Mouse (Mus musculus) liver, embryonic 12.5 days (tissue): ENCODE results near the gene Vmn1r28. TPM values are rescaled to one million over a fixed set of nuclear protein-coding genes. Genes with fewer than 3 reads are reported as not detected.
"Not testable (repeated sequence)": the region's sequence is repeated elsewhere in the genome, so short reads cannot be mapped to it uniquely, and the experiment has no call there.

Source experiments
- ATAC-seq: fragments of 200-750 bp; cut with Nextera tagmentation; 2 replicates; pipeline ENCODE4 v1.8.0; 2017; ENCODE audit warnings: moderate number of reproducible peaks, mild to moderate bottlenecking, moderate library complexity
- H3K27ac ChIP-seq: fragments of 300-500 bp; sonication (generic); 2 replicates; pipeline ENCODE4 v1.5.1; 2016; ENCODE audit warnings: mild to moderate bottlenecking
- H3K27me3 ChIP-seq: fragments of 300-500 bp; sonication (generic); replicated peaks from 2 replicates; pipeline ENCODE4 v1.6.1; 2016; ENCODE audit warnings: mild to moderate bottlenecking, moderate library complexity
- H3K36me3 ChIP-seq: fragments of 300-500 bp; sonication (generic); 2 replicates; pipeline ENCODE4 v1.6.1; 2016; ENCODE audit warnings: mild to moderate bottlenecking, moderate library complexity
- H3K4me1 ChIP-seq: fragments of 300-500 bp; sonication (generic); 2 replicates; pipeline ENCODE4 v1.6.1; 2016
- H3K4me2 ChIP-seq: fragments of 300-500 bp; sonication (generic); 2 replicates; pipeline ENCODE4 v1.6.1; 2016; ENCODE audit warnings: mild to moderate bottlenecking, moderate library complexity
- H3K4me3 ChIP-seq: fragments of 300-500 bp; sonication (generic); 2 replicates; pipeline ENCODE4 v1.5.1; 2016; ENCODE audit warnings: mild to moderate bottlenecking, moderate library complexity
- H3K9ac ChIP-seq: fragments of 300-500 bp; sonication (generic); 2 replicates; pipeline ENCODE4 v1.6.1; 2016; ENCODE audit warnings: mild to moderate bottlenecking, moderate library complexity
- H3K9me3 ChIP-seq: fragments of 300-500 bp; sonication (generic); replicated peaks from 2 replicates; pipeline ENCODE4 v1.6.1; 2016; ENCODE audit warnings: mild to moderate bottlenecking, moderate library complexity
- whole genome bisulfite sequencing: fragments of 180-500 bp; shearing (Covaris S2); methylation state at CpG from one replicate; pipeline ENCODE4 v1.1.7; 2016; ENCODE audit not compliant: insufficient replicate concordance; 5-methylcytosine and 5-hydroxymethylcytosine counted together
- polyA plus RNA-seq: library from polyadenylated mRNA; unstranded; fragments of >200 nt; fragmentation: Nextera tagmentation; extraction: Ambion mirVana; gene quantifications from 2 replicates; pipeline ENCODE4 v1.2.1, GENCODE M21; 2016

Vmn1r28 gene
- not detected in 2 replicates for polyA plus RNA-seq

DNA sequence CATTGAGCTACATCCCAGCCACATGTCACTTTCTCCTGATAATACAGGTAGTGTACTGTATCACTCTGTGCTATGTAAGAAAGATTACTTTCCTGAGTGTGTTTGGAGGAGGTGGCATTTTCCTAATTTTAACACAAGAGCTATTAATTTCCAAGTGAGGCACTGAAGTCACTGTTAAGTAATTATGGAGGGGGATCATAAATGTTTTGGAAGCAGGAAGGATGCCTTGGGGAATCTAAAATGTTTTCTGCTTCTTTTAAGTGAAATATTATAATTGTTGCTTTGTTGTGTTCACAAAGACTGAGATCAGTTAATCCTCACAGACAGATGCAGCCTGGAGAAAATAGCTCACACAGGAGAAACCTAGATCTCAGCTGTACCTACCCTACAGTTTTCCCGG, at the start of gene Vmn1r28:
Gene Vmn1r28 (plus strand): TSS at position 301 of the 400 bp plus-strand sequence.
- WGBS = 62% methylated on average over 1 of the region's 1 CpGs
- Histone ChIP-seq H3K4me1 (no peaks in the 10 kb centered on the region), H3K27ac (no peak within 1 kb of the TSS), H3K27me3 (no peaks in the 10 kb centered on the region), H3K4me2 (no peak within 1 kb of the TSS), H3K9ac (no peak within 1 kb of the TSS), H3K4me3 (no peak within 1 kb of the TSS), H3K36me3 (no peaks in the 10 kb centered on the region), H3K9me3 (no peaks in the 10 kb centered on the region)
- ATAC-seq = no peak

DNA sequence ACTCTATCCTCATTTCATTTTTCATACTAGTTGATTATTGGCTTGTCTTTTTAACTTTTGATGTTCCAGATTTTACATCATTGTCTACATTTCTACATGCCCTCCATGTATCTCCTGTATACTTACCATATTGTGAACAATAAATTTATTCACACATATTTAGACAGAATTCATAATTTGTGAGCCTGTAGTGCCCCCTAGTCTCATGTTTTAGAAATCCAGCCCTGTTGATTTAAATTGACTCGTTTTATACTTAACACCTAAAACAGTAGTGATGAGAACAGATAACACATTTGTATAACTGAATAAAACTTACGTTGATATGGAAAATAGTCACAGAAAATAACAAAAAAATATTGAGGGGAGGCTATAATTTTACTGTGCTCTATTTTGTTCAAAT, 45.7 kb upstream of the Vmn1r28 start:
- peaks cover 4% of the 10 kb centered on the region; the same call in 1 of the 2 replicates for H3K9me3 ChIP-seq
- H3K4me1 ChIP-seq = no peaks in the 10 kb centered on the region
- no peak overlapping the region for H3K4me2 ChIP-seq
- H3K4me3 ChIP-seq = no peak overlapping the region
- no peak overlapping the region for H3K27ac ChIP-seq
- no peaks in the 10 kb centered on the region for H3K36me3 ChIP-seq
- H3K27me3 ChIP-seq = no peaks in the 10 kb centered on the region
- no peak for ATAC-seq
- H3K9ac ChIP-seq = no peak overlapping the region
- WGBS = 47% methylated on average over 2 of the region's 2 CpGs

DNA sequence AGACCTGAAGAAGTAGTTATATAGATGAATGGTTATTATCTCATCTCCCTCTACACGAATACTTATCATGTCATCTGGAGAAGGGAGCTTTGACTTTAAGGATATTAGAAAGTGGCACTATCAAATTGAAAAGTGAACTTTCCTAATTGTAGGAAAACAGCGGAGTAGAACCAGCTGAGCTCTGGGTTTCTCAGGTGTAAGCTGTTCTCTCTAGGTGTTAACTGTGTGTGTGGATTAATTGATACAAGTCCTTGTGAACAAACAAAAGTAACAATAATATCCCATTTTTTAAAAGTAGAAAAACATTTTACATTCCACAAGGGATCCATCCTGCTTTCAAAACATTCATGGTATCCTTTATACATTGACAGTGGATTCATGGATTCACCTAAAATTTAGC, 43.1 kb upstream of the Vmn1r28 start, which contains the start of gene Vmn1r27:
Gene Vmn1r27 (minus strand): TSS at position 101 of the 400 bp plus-strand sequence.
- WGBS = 51% methylated on average over 2 of the region's 2 CpGs
- no peaks in the 10 kb centered on the region for H3K4me1 ChIP-seq

DNA sequence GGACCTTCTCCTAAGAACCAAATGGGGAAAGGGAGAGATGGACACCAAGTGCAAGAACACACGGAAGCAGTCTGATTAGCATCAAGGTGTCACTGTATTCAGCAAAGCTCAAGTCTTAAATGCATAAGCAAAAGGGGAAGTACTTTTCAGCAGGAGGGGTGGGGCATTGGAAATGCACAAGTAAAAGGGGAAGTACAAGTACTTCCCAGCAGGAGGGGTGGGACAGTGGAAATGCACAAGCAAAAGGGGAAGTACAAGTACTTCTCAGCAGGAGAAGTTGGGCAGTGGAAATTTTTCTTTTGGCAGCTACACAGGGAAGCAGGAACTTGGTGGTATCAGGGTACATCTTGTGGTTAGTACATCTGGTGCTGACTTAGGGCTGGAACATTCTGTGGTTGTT, 17.8 kb downstream of the Vmn1r28 start:
- H3K4me3 ChIP-seq, H3K27me3 ChIP-seq, H3K4me1 ChIP-seq, H3K4me2 ChIP-seq, H3K27ac ChIP-seq, H3K36me3 ChIP-seq, ATAC-seq, H3K9me3 ChIP-seq, H3K9ac ChIP-seq: not testable (repeated sequence)
- 68% methylated on average over 1 of the region's 1 CpGs for WGBS

More for the DNA sequence above, 43.1 kb upstream of the Vmn1r28 start, which contains the start of gene Vmn1r27:
- Histone ChIP-seq H3K4me3 (no peak within 1 kb of the TSS), H3K36me3 (no peaks in the 10 kb centered on the region), H3K27me3 (no peaks in the 10 kb centered on the region), H3K9ac (no peak within 1 kb of the TSS), H3K9me3 (no peaks in the 10 kb centered on the region), H3K4me2 (no peak within 1 kb of the TSS), H3K27ac (no peak within 1 kb of the TSS)
- ATAC-seq = no peak

DNA sequence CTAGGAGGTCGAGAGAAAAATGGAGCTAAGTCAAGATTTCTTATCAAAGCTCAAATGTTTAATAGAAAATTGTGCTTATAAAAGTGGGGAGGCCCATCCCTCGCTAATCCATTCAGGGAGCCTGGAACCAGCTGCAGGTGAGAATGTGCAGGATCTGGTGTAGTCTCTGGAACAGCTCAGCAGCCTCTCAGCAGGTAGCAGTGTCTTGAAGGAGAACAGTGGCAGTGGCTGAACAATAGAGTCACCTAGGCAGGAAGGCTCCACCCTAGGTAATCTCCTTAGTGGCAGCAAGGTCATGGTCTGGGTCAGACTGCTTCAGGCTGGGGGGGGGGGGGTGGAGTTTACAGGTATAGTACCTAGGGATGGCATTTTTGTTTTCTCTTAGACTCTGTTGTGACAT, 30.4 kb downstream of the Vmn1r28 start:
- 0 out of 2 replicates have a peak, but pooled peaks cover 3% of the 10 kb centered on the region for H3K9me3 ChIP-seq
- H3K4me1 ChIP-seq = no peaks in the 10 kb centered on the region
- no peak overlapping the region for H3K4me3 ChIP-seq
- no peak overlapping the region for H3K27ac ChIP-seq
- H3K9ac ChIP-seq = no peak overlapping the region
- H3K4me2 ChIP-seq = no peak overlapping the region
- 51% methylated on average over 2 of the region's 2 CpGs for WGBS
- H3K27me3 ChIP-seq = no peaks in the 10 kb centered on the region
- ATAC-seq = no peak
- H3K36me3 ChIP-seq = no peaks in the 10 kb centered on the region

DNA sequence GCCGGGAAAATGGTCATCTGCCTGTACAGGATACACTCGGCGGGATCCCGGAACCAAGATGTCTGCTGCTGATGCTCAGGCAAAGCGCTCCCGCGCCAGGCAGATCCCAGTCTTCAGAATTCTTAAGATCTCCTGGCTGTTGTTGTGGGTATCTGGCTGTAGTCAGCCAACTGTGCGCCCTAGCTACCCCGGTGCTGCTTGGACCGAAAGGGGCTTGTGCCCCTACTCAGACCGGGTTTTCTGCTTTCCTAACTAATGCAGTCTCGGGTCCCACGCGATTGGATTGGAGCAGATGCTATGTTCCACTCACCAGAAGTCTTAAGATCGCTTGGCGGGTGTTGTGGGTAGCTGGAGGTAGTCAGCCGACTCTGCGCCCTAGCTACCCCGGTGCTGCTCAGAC, 36.7 kb downstream of the Vmn1r28 start:
- H3K36me3 ChIP-seq, H3K9me3 ChIP-seq, H3K27ac ChIP-seq, ATAC-seq, H3K4me1 ChIP-seq, H3K27me3 ChIP-seq, H3K4me2 ChIP-seq, H3K4me3 ChIP-seq, H3K9ac ChIP-seq: not testable (repeated sequence)
- WGBS = 63% methylated on average over 19 of the region's 19 CpGs

DNA sequence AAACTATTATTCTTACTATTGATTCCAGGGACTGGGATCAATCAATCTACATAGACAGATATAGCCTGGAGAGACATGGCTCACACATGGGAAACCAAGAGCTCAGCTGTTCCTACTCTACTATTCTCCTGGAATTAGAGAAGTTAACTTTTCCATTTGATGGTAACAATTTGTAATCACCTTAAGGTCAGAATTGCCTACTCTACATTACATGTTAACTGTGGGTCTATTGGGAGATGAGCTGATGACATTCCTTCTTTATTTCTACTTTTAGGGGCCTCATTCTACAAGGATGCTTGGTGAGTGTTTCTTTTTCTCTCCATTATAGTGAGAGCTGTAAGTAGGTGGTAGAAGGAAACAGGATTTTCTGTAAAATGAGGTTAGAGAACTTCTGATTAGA, 39.4 kb downstream of the Vmn1r28 start, which contains the start of gene Vmn1r29:
Gene Vmn1r29 (plus strand): TSS at position 301 of the 400 bp plus-strand sequence.
- ATAC-seq = no peak
- H3K9ac ChIP-seq = no peak within 1 kb of the TSS
- no peaks in the 10 kb centered on the region for H3K36me3 ChIP-seq
- no peaks in the 10 kb centered on the region for H3K27me3 ChIP-seq
- H3K4me3 ChIP-seq = no peak within 1 kb of the TSS
- no peaks in the 10 kb centered on the region for H3K4me1 ChIP-seq
- H3K9me3 ChIP-seq = 0 out of 2 replicates have a peak, but pooled peaks cover 2% of the 10 kb centered on the region
- no peak within 1 kb of the TSS for H3K27ac ChIP-seq
- no peak within 1 kb of the TSS for H3K4me2 ChIP-seq

Other genes starting within 250 kb of the Vmn1r28 start
- gene Vmn1r26, start 246.9 kb upstream of the Vmn1r28 start, polyA plus RNA-seq = not detected in 2 replicates
- not detected in 2 replicates for gene Vmn1r27, start 43.2 kb upstream of the Vmn1r28 start, polyA plus RNA-seq
- gene Vmn1r29, start 39.5 kb downstream of the Vmn1r28 start, polyA plus RNA-seq = not detected in 2 replicates
- not detected in 2 replicates for gene Vmn1r30, start 181.3 kb downstream of the Vmn1r28 start, polyA plus RNA-seq
- gene Vmn1r31, start 213.3 kb downstream of the Vmn1r28 start, polyA plus RNA-seq = not detected in 2 replicates